Mouse (Mus musculus): ENCODE data around the gene Mical1.

GRCm38 (mm10) chr10:41509160-41509559 lies 33.0 kb downstream of the Mical1 start:
- TF ChIP-seq POLR2A (IDR thresholded peaks at IDR 0.05; ENCODE audit: borderline replicate concordance, low read depth, low read length) (no peak), CTCF (IDR thresholded peaks at IDR 0.05; ENCODE audit: low read depth, low read length) (no peak)

Measured in bone marrow macrophage, adult 2 months (primary cell).